8 mouse cellular contexts compared by ENCODE assay signal in genomic region chr5:124629641-124630040, GRCm38 (mm10). TPM values are rescaled to one million over a fixed set of nuclear protein-coding genes. Genes with fewer than 3 reads are reported as not detected.
A peak's percentile ranks its signal among the peaks of the same experiment; 100 is the strongest.
DNase-seq lines count a peak whose midpoint lies in the region; ATAC-seq lines count a peak whose summit lies in the region.

No protein-coding gene starts in this region.

- no peaks in the 10 kb centered on the region for H3K9me3 ChIP-seq in neural tube, embryonic 11.5 days (ENCODE audit: control insufficient read depth, low read length)
- no peaks in the 10 kb centered on the region for H3K9me3 ChIP-seq in embryonic facial prominence, embryonic 13.5 days

- WGBS in neural tube, embryonic 11.5 days: 27% methylated on average over 11 of the region's 11 CpGs
- WGBS in embryonic facial prominence, embryonic 13.5 days: 19% methylated on average over 11 of the region's 11 CpGs

- H3K27me3 ChIP-seq in neural tube, embryonic 11.5 days (ENCODE audit: control insufficient read depth, insufficient read depth, low read length): no peaks in the 10 kb centered on the region
- no peaks in the 10 kb centered on the region for H3K27me3 ChIP-seq in embryonic facial prominence, embryonic 13.5 days

- no peak overlapping the region for H3K27ac ChIP-seq in neural tube, embryonic 11.5 days (ENCODE audit: low read depth, low read length)
- H3K27ac ChIP-seq in embryonic facial prominence, embryonic 13.5 days: no peak overlapping the region

- ATAC-seq in neural tube, embryonic 11.5 days (ENCODE audit: insufficient read depth, low FRiP score, low TSS enrichment): 0 out of 2 replicates have a peak, but pooled peaks have one; percentile 12
- ATAC-seq in embryonic facial prominence, embryonic 13.5 days (ENCODE audit: insufficient number of reproducible peaks, insufficient read depth, low FRiP score, low TSS enrichment, low read depth): no peak

- H3K4me3 ChIP-seq in neural tube, embryonic 11.5 days (ENCODE audit: low read depth, low read length): peak overlapping the region; percentile 93
- H3K4me3 ChIP-seq in embryonic facial prominence, embryonic 13.5 days: peak overlapping the region; percentile 99

- H3K9ac ChIP-seq in neural tube, embryonic 11.5 days (ENCODE audit: low read length): peak overlapping the region; percentile 83
- H3K9ac ChIP-seq in embryonic facial prominence, embryonic 13.5 days: peak overlapping the region; percentile 92

- peaks cover 12% of the 10 kb centered on the region for H3K4me1 ChIP-seq in neural tube, embryonic 11.5 days (ENCODE audit: control insufficient read depth, insufficient read depth, low read length)
- peaks cover 15% of the 10 kb centered on the region for H3K4me1 ChIP-seq in embryonic facial prominence, embryonic 13.5 days

- H3K36me3 ChIP-seq in neural tube, embryonic 11.5 days (ENCODE audit: control insufficient read depth, insufficient read depth, low read length): peaks cover 3% of the 10 kb centered on the region
- peaks cover 20% of the 10 kb centered on the region for H3K36me3 ChIP-seq in embryonic facial prominence, embryonic 13.5 days

- peak overlapping the region; percentile 60 for H3K4me2 ChIP-seq in neural tube, embryonic 11.5 days (ENCODE audit: low read depth)
- peak overlapping the region; percentile 90 for H3K4me2 ChIP-seq in embryonic facial prominence, embryonic 13.5 days

- DNase-seq in neural tube, embryonic 11.5 days (ENCODE audit: low spot score): no peak
- no peak for DNase-seq in neural tube, embryonic 10.5 days (ENCODE audit: extremely low spot score, low spot score)
- peak; percentile 40 for DNase-seq in kidney, adult 18-20 months
- DNase-seq in lung, postnatal 10 days: peak; percentile 12
- no peak for DNase-seq in left cerebral cortex, postnatal 25 days (ENCODE audit: low spot score in 2 of 2)
- no peak for DNase-seq in cerebellum, adult 11 months
- no peak for DNase-seq in gastrocnemius, postnatal 25 days

- intact Hi-C loops in left cerebral cortex, postnatal 25 days (cut with DNase I): no loop called here

RNA-seq across cellular contexts. Expression of gene Atp6v0a2, which starts 1.3 kb away (rescaled TPM):
- polyA plus RNA-seq in neural tube, embryonic 11.5 days (2014; fragmentation: Nextera tagmentation; extraction: Ambion mirVana): 50.4 and 51.0 TPM in 2 replicates
- polyA plus RNA-seq in embryonic facial prominence, embryonic 13.5 days (2015; fragmentation: Nextera tagmentation; extraction: Ambion mirVana): 49.3 and 53.3 TPM in 2 replicates
- total RNA-seq in left cerebral cortex, postnatal 25 days (2021): 10 to 100 TPM; 64.2 to 65.2 TPM
- 10 to 100 TPM; 25.9 to 27.4 TPM for total RNA-seq in gastrocnemius, postnatal 25 days (2021)

RNA-seq across cellular contexts. Expression of gene Gtf2h3, which starts 50.7 kb away (rescaled TPM):
- polyA plus RNA-seq in neural tube, embryonic 11.5 days (2014; fragmentation: Nextera tagmentation; extraction: Ambion mirVana): 73.3 and 83.0 TPM in 2 replicates
- polyA plus RNA-seq in embryonic facial prominence, embryonic 13.5 days (2015; fragmentation: Nextera tagmentation; extraction: Ambion mirVana): 69.1 and 72.3 TPM in 2 replicates
- 10 to 100 TPM; 26.6 to 30.5 TPM for total RNA-seq in left cerebral cortex, postnatal 25 days (2021)
- total RNA-seq in gastrocnemius, postnatal 25 days (2021): 10 to 100 TPM; 14.6 to 16.2 TPM

RNA-seq across cellular contexts. Expression of gene Eif2b1, which starts 50.7 kb away (rescaled TPM):
- polyA plus RNA-seq in neural tube, embryonic 11.5 days (2014; fragmentation: Nextera tagmentation; extraction: Ambion mirVana): 81.0 and 94.5 TPM in 2 replicates
- polyA plus RNA-seq in embryonic facial prominence, embryonic 13.5 days (2015; fragmentation: Nextera tagmentation; extraction: Ambion mirVana): 74.1 and 76.3 TPM in 2 replicates
- 10 to 100 TPM; 31.3 to 31.7 TPM for total RNA-seq in left cerebral cortex, postnatal 25 days (2021)
- 10 to 100 TPM; 35.2 to 39.1 TPM for total RNA-seq in gastrocnemius, postnatal 25 days (2021)

Comparison
In these comparisons a context has a peak if more than half of its experiments do, and no peak if none do; other contexts are left out.
1. DNase-seq: peak in kidney, adult 18-20 months (single experiment) and lung, postnatal 10 days (single experiment); none in neural tube, embryonic 11.5 days (single experiment), neural tube, embryonic 10.5 days (single experiment), left cerebral cortex, postnatal 25 days (0 of 2), cerebellum, adult 11 months (single experiment) and gastrocnemius, postnatal 25 days (single experiment).